Mouse (Mus musculus) MEL (cell line): ENCODE data around the gene Efs. TPM values are rescaled to one million over a fixed set of nuclear protein-coding genes. Genes with fewer than 3 reads are reported as not detected.

Experiments
- DNase-seq: peaks from one replicate; pipeline ENCODE4 v3.0.0; 2011; ENCODE audit warnings: low read depth, low spot score
- H3K27ac ChIP-seq: 2 replicates; pipeline ENCODE4 v1.5.1; 2012; ENCODE audit warnings: low read depth, mild to moderate bottlenecking, control low read depth, low read length, moderate library complexity; ENCODE audit not compliant: control insufficient read depth
- H3K27me3 ChIP-seq, 2 experiments: fragments of 150-350 bp in 1 of 2; sonication (generic) in 1 of 2; 2 replicates each; pipeline ENCODE4 v1.6.1; 2012; ENCODE audit warnings: low read length in 2 of 2, mild to moderate bottlenecking in 2 of 2, improper control_type of control experiment in 1 of 2, moderate library complexity in 1 of 2; ENCODE audit not compliant: insufficient read depth in 2 of 2, control insufficient read depth in 1 of 2
- H3K36me3 ChIP-seq, 2 experiments: 2 replicates each; pipeline ENCODE4 v1.6.1; 2012 to 2014; ENCODE audit warnings: low read length in 2 of 2, improper control_type of control experiment in 1 of 2, inconsistent platforms in 1 of 2, mild to moderate bottlenecking in 1 of 2; ENCODE audit not compliant: insufficient read depth in 2 of 2, control insufficient read depth in 1 of 2
- H3K4me1 ChIP-seq, 2 experiments: fragments of 150-350 bp in 1 of 2; sonication (generic) in 1 of 2; 2 replicates each; pipeline ENCODE4 v1.6.1; 2012; ENCODE audit warnings: low read length in 2 of 2, improper control_type of control experiment in 1 of 2, mild to moderate bottlenecking in 1 of 2; ENCODE audit not compliant: insufficient read depth in 2 of 2, control insufficient read depth in 1 of 2
- H3K4me3 ChIP-seq, 2 experiments: fragments of 150-350 bp in 1 of 2; sonication (generic) in 1 of 2; 2 replicates each; pipeline ENCODE4 v1.5.1; 2012; ENCODE audit warnings: low read depth in 2 of 2, low read length in 2 of 2, mild to moderate bottlenecking in 2 of 2, moderate library complexity in 2 of 2, control low read depth in 1 of 2, improper control_type of control experiment in 1 of 2; ENCODE audit not compliant: control insufficient read depth in 1 of 2, insufficient read depth in 1 of 2
- H3K79me2 ChIP-seq: 2 replicates; pipeline ENCODE4 v1.6.1; 2012; ENCODE audit warnings: mild to moderate bottlenecking, low read length, moderate library complexity; ENCODE audit not compliant: control insufficient read depth, poor library complexity, insufficient read depth
- H3K9ac ChIP-seq: 2 replicates; pipeline ENCODE4 v1.6.1; 2012; ENCODE audit warnings: low read depth, mild to moderate bottlenecking, control low read depth, low read length, moderate library complexity; ENCODE audit not compliant: control insufficient read depth, poor library complexity, severe bottlenecking
- H3K9me3 ChIP-seq: fragments of 150-350 bp; sonication (generic); replicated peaks from 2 replicates; pipeline ENCODE4 v1.6.1; 2012; ENCODE audit warnings: mild to moderate bottlenecking, low read length, improper control_type of control experiment, moderate library complexity; ENCODE audit not compliant: insufficient read depth
- CTCF ChIP-seq, 3 experiments: IDR thresholded peaks in 2 of 3; conservative IDR thresholded peaks in 1 of 3; 2 replicates each; pipeline ENCODE4 v1.5.1; 2011 to 2012; ENCODE audit warnings: low read length in 3 of 3, low read depth in 2 of 3, mild to moderate bottlenecking in 2 of 3, improper control_type of control experiment in 1 of 3, inconsistent platforms in 1 of 3, mixed read lengths in 1 of 3, moderate library complexity in 1 of 3; ENCODE audit not compliant: control insufficient read depth in 1 of 3, insufficient read depth in 1 of 3, poor library complexity in 1 of 3, severe bottlenecking in 1 of 3
- E2F4 ChIP-seq: IDR thresholded peaks from 2 replicates; pipeline ENCODE4 v1.6.1; 2011; ENCODE audit warnings: low read depth, low read length, improper control_type of control experiment, borderline replicate concordance
- ELF1 ChIP-seq: IDR thresholded peaks from 2 replicates; pipeline ENCODE4 v1.6.1; 2014; ENCODE audit warnings: low read depth, mild to moderate bottlenecking, inconsistent platforms, low read length, improper control_type of control experiment, moderate library complexity
- EP300 ChIP-seq, 2 experiments: IDR thresholded peaks; 2 replicates each; pipeline ENCODE4 v1.6.1; 2011; ENCODE audit warnings: improper control_type of control experiment in 2 of 2, low read length in 2 of 2, low read depth in 1 of 2, mild to moderate bottlenecking in 1 of 2
- ETS1 ChIP-seq: IDR thresholded peaks from 2 replicates; pipeline ENCODE4 v1.6.1; 2012; ENCODE audit warnings: low read depth, mild to moderate bottlenecking, inconsistent platforms, low read length, improper control_type of control experiment, moderate library complexity
- GABPA ChIP-seq: IDR thresholded peaks from 2 replicates; pipeline ENCODE4 v1.6.1; 2012; ENCODE audit warnings: low read depth, mild to moderate bottlenecking, inconsistent platforms, low read length, improper control_type of control experiment, moderate library complexity
- GATA1 ChIP-seq: IDR thresholded peaks from 2 replicates; pipeline ENCODE4 v1.6.1; 2011; ENCODE audit warnings: low read depth, low read length, improper control_type of control experiment
- JUND ChIP-seq: IDR thresholded peaks from 2 replicates; pipeline ENCODE4 v1.6.1; 2011; ENCODE audit warnings: low read depth, mild to moderate bottlenecking, improper control_type of control experiment, low read length
- KAT2A ChIP-seq: conservative IDR thresholded peaks from 2 replicates; pipeline ENCODE4 v1.6.1; 2012; ENCODE audit warnings: low read depth, low read length, improper control_type of control experiment, inconsistent platforms
- MAFK ChIP-seq: IDR thresholded peaks from 2 replicates; pipeline ENCODE4 v1.6.1; 2011; ENCODE audit warnings: low read depth, mild to moderate bottlenecking, low read length, improper control_type of control experiment, borderline replicate concordance
- MAX ChIP-seq: IDR thresholded peaks from 2 replicates; pipeline ENCODE4 v1.6.1; 2011; ENCODE audit warnings: low read length, improper control_type of control experiment
- MEF2A ChIP-seq: IDR thresholded peaks from 2 replicates; pipeline ENCODE4 v1.6.1; 2014; ENCODE audit warnings: low read depth, mild to moderate bottlenecking, inconsistent platforms, low read length, improper control_type of control experiment; ENCODE audit not compliant: poor library complexity, insufficient replicate concordance, severe bottlenecking; ENCODE audit errors: extremely low read depth
- MYB ChIP-seq: IDR thresholded peaks from 2 replicates; pipeline ENCODE4 v1.6.1; 2011; ENCODE audit warnings: mild to moderate bottlenecking, low read depth, low read length, improper control_type of control experiment
- MYC ChIP-seq: IDR thresholded peaks from 2 replicates; pipeline ENCODE4 v1.6.1; 2011; ENCODE audit warnings: low read depth, mild to moderate bottlenecking, low read length, improper control_type of control experiment, moderate library complexity
- NELFE ChIP-seq: IDR thresholded peaks from 2 replicates; pipeline ENCODE4 v1.6.1; 2011; ENCODE audit warnings: low read depth, low read length, improper control_type of control experiment
- POLR2A ChIP-seq, 2 experiments: IDR thresholded peaks; 2 replicates each; pipeline ENCODE4 v1.6.1; 2011 to 2012; ENCODE audit warnings: low read length in 2 of 2, mild to moderate bottlenecking in 2 of 2, control low read depth in 1 of 2, improper control_type of control experiment in 1 of 2, low read depth in 1 of 2, moderate library complexity in 1 of 2; ENCODE audit not compliant: control insufficient read depth in 1 of 2, insufficient read depth in 1 of 2, poor library complexity in 1 of 2
- POLR2AphosphoS5 ChIP-seq: IDR thresholded peaks from 2 replicates; pipeline ENCODE4 v1.6.1; 2012; ENCODE audit warnings: low read depth, borderline replicate concordance, mild to moderate bottlenecking, inconsistent platforms, low read length, moderate library complexity, mixed read lengths
- RAD21 ChIP-seq: IDR thresholded peaks from 2 replicates; pipeline ENCODE4 v1.6.1; 2011; ENCODE audit warnings: mild to moderate bottlenecking, low read depth, low read length, improper control_type of control experiment
- SMC3 ChIP-seq: IDR thresholded peaks from 2 replicates; pipeline ENCODE4 v1.6.1; 2011; ENCODE audit warnings: low read depth, low read length, improper control_type of control experiment
- TCF12 ChIP-seq: IDR thresholded peaks from 2 replicates; pipeline ENCODE4 v1.6.1; 2014; ENCODE audit warnings: low read depth, mild to moderate bottlenecking, inconsistent platforms, low read length, improper control_type of control experiment, moderate library complexity
- USF1 ChIP-seq: IDR thresholded peaks from 2 replicates; pipeline ENCODE4 v1.6.1; 2014; ENCODE audit warnings: low read depth, mild to moderate bottlenecking, inconsistent platforms, low read length, improper control_type of control experiment, moderate library complexity
- ZC3H11A ChIP-seq: IDR thresholded peaks from 2 replicates; pipeline ENCODE4 v1.6.1; 2012; ENCODE audit warnings: low read depth, mild to moderate bottlenecking, inconsistent platforms, low read length, improper control_type of control experiment
- ZKSCAN1 ChIP-seq: IDR thresholded peaks from 2 replicates; pipeline ENCODE4 v1.6.1; 2012; ENCODE audit warnings: low read depth, mild to moderate bottlenecking, inconsistent platforms, low read length, improper control_type of control experiment, moderate library complexity
- ZMIZ1 ChIP-seq: IDR thresholded peaks from 2 replicates; pipeline ENCODE4 v1.6.1; 2012; ENCODE audit warnings: low read depth, mild to moderate bottlenecking, inconsistent platforms, low read length, improper control_type of control experiment, moderate library complexity
- ZNF384 ChIP-seq: IDR thresholded peaks from 2 replicates; pipeline ENCODE4 v1.6.1; 2012; ENCODE audit warnings: low read depth, mild to moderate bottlenecking, inconsistent platforms, low read length, improper control_type of control experiment
- polyA plus RNA-seq, 2 experiments: library from polyadenylated mRNA; stranded (reverse) in 1 of 2; unstranded in 1 of 2; fragments of >175 nt in 1 of 2; fragments of >200 nt in 1 of 2; gene quantifications; 2 replicates each; pipeline versions ENCODE4 v1.2.1 to v1.2.4; 2012; ENCODE audit warnings: low replicate concordance in 2 of 2, low read depth in 1 of 2; ENCODE audit not compliant: insufficient read length in 2 of 2, insufficient read depth in 1 of 2, missing spikeins in 1 of 2
- total RNA-seq: library from RNA; depleted of rRNA; stranded (reverse); fragments of 300-350 nt; gene quantifications from 2 replicates; pipeline ENCODE4 v1.2.3, GENCODE M21; 2012

Efs gene
- total and polyA plus RNA-seq, 3 experiments = not detected

DNA sequence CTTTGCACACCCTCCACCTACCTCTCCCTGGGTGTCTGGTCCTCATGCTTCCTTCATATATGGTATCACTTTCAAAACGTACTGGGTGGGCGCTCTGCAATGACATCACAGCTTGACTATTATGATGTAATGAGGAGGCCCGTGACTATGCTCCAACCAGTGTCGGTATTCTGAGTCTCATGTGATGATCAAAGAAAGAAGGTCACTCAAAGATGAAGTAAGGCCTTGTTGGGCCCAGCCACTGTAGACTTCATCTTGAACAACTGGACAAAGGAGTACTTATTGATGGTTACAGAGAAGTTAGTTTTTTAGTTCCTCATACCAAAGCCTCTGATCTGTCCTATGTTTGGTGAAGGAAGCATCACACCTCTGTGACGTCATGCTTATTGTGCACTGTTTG is 55.1 kb downstream of the Efs start, which contains the start of gene Homez:
TSS of gene Homez (minus strand) at position 101 of the 400 bp plus-strand sequence.
- Histone ChIP-seq H3K9me3 (no peaks in the 10 kb centered on the region), H3K36me3 (peaks cover 0 to 19% of the 10 kb centered on the region in 2 experiments; a peak in 2 of 4 replicates), H3K9ac (no peak within 1 kb of the TSS), H3K27ac (no peak within 1 kb of the TSS), H3K27me3 (no peaks in the 10 kb centered on the region), H3K79me2 (no peaks in the 10 kb centered on the region), H3K4me1 (peaks cover 9 to 24% of the 10 kb centered on the region in 2 experiments), H3K4me3 (no peak within 1 kb of the TSS)
- no peak for TF ChIP-seq KAT2A
- no peak for TF ChIP-seq POLR2A (IDR thresholded peaks at IDR 0.05; ENCODE audit: control insufficient read depth in 1 of 2, insufficient read depth in 1 of 2, low read depth in 1 of 2, low read length in 2 of 2, poor library complexity in 1 of 2)
- TF ChIP-seq ZMIZ1 = no peak
- TF ChIP-seq ZKSCAN1 = no peak
- TF ChIP-seq NELFE = no peak
- TF ChIP-seq ETS1 = no peak
- no peak for TF ChIP-seq GABPA
- no peak for TF ChIP-seq RAD21
- no peak for TF ChIP-seq E2F4
- TF ChIP-seq GATA1 = no peak
- no peak for TF ChIP-seq MEF2A
- no peak for TF ChIP-seq ELF1
- TF ChIP-seq USF1 = no peak
- TF ChIP-seq SMC3 = no peak
- no peak for TF ChIP-seq EP300 (IDR thresholded peaks at IDR 0.05; ENCODE audit: low read depth in 1 of 2, low read length in 2 of 2)
- no peak for TF ChIP-seq MAFK
- no peak for TF ChIP-seq MAX
- no peak for TF ChIP-seq POLR2AphosphoS5
- no peak for TF ChIP-seq ZC3H11A
- TF ChIP-seq CTCF (IDR thresholded peaks at IDR 0.05 in 2 of 3, conservative IDR thresholded peaks at IDR 0.05 in 1 of 3; ENCODE audit: control insufficient read depth in 1 of 3, insufficient read depth in 1 of 3, low read depth in 2 of 3, low read length in 3 of 3, poor library complexity in 1 of 3, severe bottlenecking in 1 of 3) = no peak
- DNase-seq = no peak

DNA sequence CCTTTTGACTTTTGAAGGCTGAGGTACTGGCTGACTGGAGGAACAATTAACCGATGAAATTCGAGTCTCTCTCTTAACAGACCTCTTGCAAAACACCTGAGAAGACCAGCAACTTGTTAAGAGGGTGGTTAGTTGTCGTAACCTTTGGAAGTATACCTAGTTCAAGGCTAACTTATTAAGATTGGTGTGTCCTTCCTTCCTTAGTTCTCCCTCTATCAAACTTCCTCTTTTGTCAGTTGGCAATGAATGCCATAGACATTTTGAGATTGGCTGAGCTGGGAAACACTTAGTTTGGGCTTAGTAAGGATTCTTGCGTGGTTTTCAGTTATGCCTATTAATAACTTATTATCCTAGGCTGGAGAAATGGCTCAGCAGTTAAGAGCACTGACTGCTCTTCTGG is 57.9 kb downstream of the Efs start:
- Histone ChIP-seq H3K79me2 (no peaks in the 10 kb centered on the region; the same call in 1 of the 2 replicates), H3K4me1 (peaks cover 19 to 27% of the 10 kb centered on the region in 2 experiments), H3K9ac (no peak overlapping the region), H3K36me3 (peaks cover 0 to 21% of the 10 kb centered on the region in 2 experiments; a peak in 2 of 4 replicates), H3K27ac (no peak overlapping the region), H3K4me3 (no peak overlapping the region), H3K27me3 (no peaks in the 10 kb centered on the region), H3K9me3 (no peaks in the 10 kb centered on the region)
- TF ChIP-seq SMC3 = no peak
- TF ChIP-seq GATA1 = no peak
- no peak for TF ChIP-seq ZNF384
- no peak for TF ChIP-seq MYC
- no peak for TF ChIP-seq USF1
- TF ChIP-seq TCF12 = no peak
- TF ChIP-seq KAT2A = no peak
- TF ChIP-seq POLR2A (IDR thresholded peaks at IDR 0.05; ENCODE audit: control insufficient read depth in 1 of 2, insufficient read depth in 1 of 2, low read depth in 1 of 2, low read length in 2 of 2, poor library complexity in 1 of 2) = no peak
- no peak for TF ChIP-seq MYB
- no peak for TF ChIP-seq ETS1
- TF ChIP-seq JUND = no peak
- peak; percentile 54 for DNase-seq
